Mouse (Mus musculus): ENCODE results near the gene Fxr1. TPM values are rescaled to one million over a fixed set of nuclear protein-coding genes. Genes with fewer than 3 reads are reported as not detected.
"Not testable (repeated sequence)": the region's sequence is repeated elsewhere in the genome, so short reads cannot be mapped to it uniquely, and the experiment has no call there.

The Fxr1 gene
- 48.1 and 49.1 TPM in 2 replicates for polyA plus RNA-seq (2012; rRNA removed)

DNA sequence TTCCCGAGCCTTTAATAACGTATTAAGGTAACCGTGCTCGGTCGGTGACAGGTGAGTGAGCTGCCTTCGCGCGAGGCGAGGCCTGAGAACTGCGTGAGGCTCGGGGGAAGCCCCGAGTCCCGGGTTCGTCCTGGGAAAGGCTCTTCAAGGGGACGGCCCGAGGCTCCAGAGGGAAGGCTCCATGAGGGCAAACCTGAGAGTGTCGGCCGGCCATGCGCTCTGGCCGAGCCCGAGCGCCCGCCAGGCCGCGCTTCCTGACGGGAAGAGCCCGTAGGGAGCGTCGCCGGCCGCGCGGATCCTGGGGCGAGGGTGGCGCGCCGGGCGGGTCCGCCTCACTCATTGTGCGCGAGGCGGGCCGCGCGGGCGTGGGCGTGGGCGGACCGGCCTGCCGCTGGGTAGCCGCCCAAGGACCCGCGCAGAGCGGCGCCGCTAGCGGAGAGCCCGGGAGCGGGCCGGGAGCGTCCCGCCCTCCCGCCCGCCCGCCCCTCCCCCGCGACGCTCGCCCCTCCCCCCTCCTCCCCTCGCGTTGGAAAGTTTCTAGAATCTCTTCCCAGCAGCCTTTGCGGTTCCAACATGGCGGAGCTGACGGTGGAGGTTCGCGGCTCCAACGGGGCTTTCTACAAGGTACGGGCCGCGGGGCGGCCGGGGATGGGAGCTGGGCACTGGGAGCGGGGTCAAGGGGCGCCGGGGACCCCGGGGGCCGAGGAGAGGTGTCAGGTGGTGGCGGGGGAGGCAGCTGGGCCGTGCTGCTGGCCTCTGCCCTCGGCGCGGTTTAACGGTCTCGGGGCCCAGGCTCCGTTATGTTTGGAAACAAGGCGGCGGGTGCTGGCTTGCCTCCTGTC is at the start of gene Fxr1:
Gene Fxr1, plus strand, starts transcription at position 404 of the 842 bp plus-strand sequence.
- peak within 1 kb of the TSS; percentile 77 for H3K4me3 ChIP-seq (ENCODE audit: insufficient read depth, low read length)
- H3K27ac ChIP-seq (ENCODE audit: insufficient read depth, low read length): peak within 1 kb of the TSS; percentile 82
- no peak for TF ChIP-seq CTCF (IDR thresholded peaks at IDR 0.05; ENCODE audit: extremely low read depth, insufficient read depth, low read length)
- TF ChIP-seq POLR2A (IDR thresholded peaks at IDR 0.05; ENCODE audit: extremely low read depth, insufficient read depth, low read length): peak; percentile 71
- peaks cover 1% of the 10 kb centered on the region; the same call in 1 of the 2 replicates for H3K4me1 ChIP-seq (ENCODE audit: control insufficient read depth, insufficient read depth, low read length)

GRCm38 (mm10) chr3:33979395-33979794 is 40.3 kb upstream of the Fxr1 start:
- no peak overlapping the region for H3K4me3 ChIP-seq (ENCODE audit: insufficient read depth, low read length)
- H3K27ac ChIP-seq (ENCODE audit: insufficient read depth, low read length): no peak overlapping the region
- no peaks in the 10 kb centered on the region for H3K4me1 ChIP-seq (ENCODE audit: control insufficient read depth, insufficient read depth, low read length)
- TF ChIP-seq CTCF (IDR thresholded peaks at IDR 0.05; ENCODE audit: extremely low read depth, insufficient read depth, low read length) (no peak), POLR2A (IDR thresholded peaks at IDR 0.05; ENCODE audit: extremely low read depth, insufficient read depth, low read length) (no peak)

- Histone ChIP-seq H3K27ac (ENCODE audit: insufficient read depth, low read length) (no peak overlapping the region), H3K4me1 (ENCODE audit: control insufficient read depth, insufficient read depth, low read length) (no peaks in the 10 kb centered on the region)
- TF ChIP-seq POLR2A (IDR thresholded peaks at IDR 0.05; ENCODE audit: extremely low read depth, insufficient read depth, low read length) (no peak), CTCF (IDR thresholded peaks at IDR 0.05; ENCODE audit: extremely low read depth, insufficient read depth, low read length) (no peak)
Observed at GRCm38 (mm10) chr3:33982746-33983145, 37.0 kb upstream of the Fxr1 start.

DNA sequence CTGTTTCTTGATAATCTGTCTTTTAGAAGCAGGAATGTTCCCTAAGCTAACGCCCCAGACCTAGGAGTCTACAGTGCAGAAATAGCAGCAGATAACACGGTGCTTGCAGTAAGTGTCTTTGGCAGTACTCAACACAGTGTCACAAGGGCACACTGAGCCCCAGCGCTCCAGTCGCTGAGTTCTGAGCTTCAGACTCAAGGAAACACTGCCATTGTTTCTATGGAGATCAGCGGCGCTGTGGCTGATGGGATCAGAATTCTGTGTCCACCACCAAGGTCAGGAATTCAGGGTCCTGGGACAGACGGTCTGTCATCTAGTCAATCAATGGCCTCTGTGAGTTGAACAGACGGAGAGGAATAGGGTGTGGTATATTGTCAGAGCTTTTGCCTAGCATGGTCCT is 30.4 kb upstream of the Fxr1 start:
- H3K27ac ChIP-seq (ENCODE audit: insufficient read depth, low read length): no peak overlapping the region
- H3K4me3 ChIP-seq (ENCODE audit: insufficient read depth, low read length): no peak overlapping the region
- no peaks in the 10 kb centered on the region for H3K4me1 ChIP-seq (ENCODE audit: control insufficient read depth, insufficient read depth, low read length)
- no peak for TF ChIP-seq CTCF (IDR thresholded peaks at IDR 0.05; ENCODE audit: extremely low read depth, insufficient read depth, low read length)

More at GRCm38 (mm10) chr3:33982746-33983145, 37.0 kb upstream of the Fxr1 start:
- H3K4me3 ChIP-seq (ENCODE audit: insufficient read depth, low read length): no peak overlapping the region

- H3K4me1 ChIP-seq (ENCODE audit: control insufficient read depth, insufficient read depth, low read length): no peaks in the 10 kb centered on the region
- TF ChIP-seq CTCF (IDR thresholded peaks at IDR 0.05; ENCODE audit: extremely low read depth, insufficient read depth, low read length) (no peak), POLR2A (IDR thresholded peaks at IDR 0.05; ENCODE audit: extremely low read depth, insufficient read depth, low read length) (no peak)
- H3K27ac ChIP-seq (ENCODE audit: insufficient read depth, low read length): no peak overlapping the region
- no peak overlapping the region for H3K4me3 ChIP-seq (ENCODE audit: insufficient read depth, low read length)
Observed at GRCm38 (mm10) chr3:33990451-33990850, 29.3 kb upstream of the Fxr1 start.

GRCm38 (mm10) chr3:33990921-33991320 is 28.8 kb upstream of the Fxr1 start:
- no peak overlapping the region for H3K4me3 ChIP-seq (ENCODE audit: insufficient read depth, low read length)
- H3K27ac ChIP-seq (ENCODE audit: insufficient read depth, low read length): no peak overlapping the region
- TF ChIP-seq CTCF (IDR thresholded peaks at IDR 0.05; ENCODE audit: extremely low read depth, insufficient read depth, low read length) (no peak), POLR2A (IDR thresholded peaks at IDR 0.05; ENCODE audit: extremely low read depth, insufficient read depth, low read length) (no peak)
- H3K4me1 ChIP-seq (ENCODE audit: control insufficient read depth, insufficient read depth, low read length): no peaks in the 10 kb centered on the region

- H3K4me3 ChIP-seq (ENCODE audit: insufficient read depth, low read length): no peak overlapping the region
- TF ChIP-seq CTCF (IDR thresholded peaks at IDR 0.05; ENCODE audit: extremely low read depth, insufficient read depth, low read length) (no peak), POLR2A (IDR thresholded peaks at IDR 0.05; ENCODE audit: extremely low read depth, insufficient read depth, low read length) (no peak)
- no peaks in the 10 kb centered on the region for H3K4me1 ChIP-seq (ENCODE audit: control insufficient read depth, insufficient read depth, low read length)
- no peak overlapping the region for H3K27ac ChIP-seq (ENCODE audit: insufficient read depth, low read length)
Observed at GRCm38 (mm10) chr3:33993421-33994126, 26.2 kb upstream of the Fxr1 start.

- no peak overlapping the region for H3K27ac ChIP-seq (ENCODE audit: insufficient read depth, low read length)
- no peak overlapping the region for H3K4me3 ChIP-seq (ENCODE audit: insufficient read depth, low read length)
- H3K4me1 ChIP-seq (ENCODE audit: control insufficient read depth, insufficient read depth, low read length): no peaks in the 10 kb centered on the region
- TF ChIP-seq CTCF (IDR thresholded peaks at IDR 0.05; ENCODE audit: extremely low read depth, insufficient read depth, low read length): no peak
- no peak for TF ChIP-seq POLR2A (IDR thresholded peaks at IDR 0.05; ENCODE audit: extremely low read depth, insufficient read depth, low read length)
Observed at GRCm38 (mm10) chr3:33994127-33994488, 25.6 kb upstream of the Fxr1 start.

DNA sequence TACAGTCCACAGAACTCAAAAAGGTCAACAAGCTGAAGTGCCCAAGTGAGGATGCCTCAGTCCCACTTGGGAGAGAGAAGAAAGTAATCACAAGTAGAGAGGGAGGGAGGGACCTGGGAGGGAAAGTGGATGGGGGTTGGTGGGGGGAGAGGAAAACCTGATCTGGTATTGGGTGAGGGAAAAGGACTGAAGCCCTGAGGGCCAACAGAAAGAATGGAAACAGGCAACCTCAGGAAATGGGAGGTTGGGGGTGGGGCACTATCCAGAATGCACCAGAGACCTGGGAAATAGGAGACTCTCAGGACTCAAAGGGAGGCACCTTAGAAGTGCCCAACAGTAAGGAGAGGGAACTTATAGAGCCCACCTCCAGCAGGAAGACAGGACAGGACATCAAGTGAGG is 18.1 kb upstream of the Fxr1 start:
- not testable (repeated sequence) for H3K4me1 ChIP-seq (ENCODE audit: control insufficient read depth, insufficient read depth, low read length); H3K27ac ChIP-seq (ENCODE audit: insufficient read depth, low read length); H3K4me3 ChIP-seq (ENCODE audit: insufficient read depth, low read length)

GRCm38 (mm10) chr3:34003860-34004259 is 15.9 kb upstream of the Fxr1 start:
- Histone ChIP-seq H3K27ac (ENCODE audit: insufficient read depth, low read length) (no peak overlapping the region), H3K4me3 (ENCODE audit: insufficient read depth, low read length) (no peak overlapping the region), H3K4me1 (ENCODE audit: control insufficient read depth, insufficient read depth, low read length) (no peaks in the 10 kb centered on the region)
- TF ChIP-seq CTCF (IDR thresholded peaks at IDR 0.05; ENCODE audit: extremely low read depth, insufficient read depth, low read length) (no peak), POLR2A (IDR thresholded peaks at IDR 0.05; ENCODE audit: extremely low read depth, insufficient read depth, low read length) (no peak)
